Mouse (Mus musculus) CH12.LX (cell line): Measurements from ENCODE around the gene Fkbp6. TPM values are rescaled to one million over a fixed set of nuclear protein-coding genes. Genes with fewer than 3 reads are reported as not detected.

ENCODE experiments used
- DNase-seq: peaks from one replicate; pipeline ENCODE4 v3.0.0-alpha.2; 2013; ENCODE audit errors: extremely low read depth
- H3K27ac ChIP-seq: 2 replicates; pipeline ENCODE4 v1.5.1; 2012; ENCODE audit warnings: low read depth, mild to moderate bottlenecking, control low read depth, moderate library complexity; ENCODE audit not compliant: insufficient read depth
- H3K27me3 ChIP-seq: replicated peaks from 2 replicates; pipeline ENCODE3; 2012; ENCODE audit warnings: inconsistent platforms
- H3K36me3 ChIP-seq, 2 experiments: replicated peaks in 1 of 2; 2 replicates each; pipeline versions ENCODE3 to v1.6.1; 2012; ENCODE audit warnings: inconsistent platforms in 1 of 2, low read length in 1 of 2, mild to moderate bottlenecking in 1 of 2, mixed read lengths in 1 of 2, moderate library complexity in 1 of 2; ENCODE audit not compliant: control insufficient read depth in 1 of 2, insufficient read depth in 1 of 2
- H3K4me1 ChIP-seq, 2 experiments: 2 replicates each; pipeline ENCODE4 v1.6.1; 2012; ENCODE audit warnings: inconsistent platforms in 1 of 2, moderate library complexity in 1 of 2; ENCODE audit not compliant: insufficient read depth in 2 of 2, control insufficient read depth in 1 of 2
- H3K4me2 ChIP-seq: 2 replicates; pipeline ENCODE4 v1.6.1; 2012; ENCODE audit warnings: low read depth, mild to moderate bottlenecking, control low read depth; ENCODE audit not compliant: poor library complexity, insufficient read depth, severe bottlenecking
- H3K4me3 ChIP-seq, 3 experiments: fragments of 150-350 bp in 1 of 3; sonication (generic) in 1 of 3; replicated peaks in 1 of 3; 2 replicates each; pipeline versions ENCODE3 to v1.5.1; 2011 to 2012; ENCODE audit warnings: low read depth in 2 of 3, low read length in 2 of 3, mild to moderate bottlenecking in 2 of 3, moderate library complexity in 2 of 3, control low read depth in 1 of 3, improper control_type of control experiment in 1 of 3, inconsistent platforms in 1 of 3, mixed read lengths in 1 of 3; ENCODE audit not compliant: poor library complexity in 1 of 3
- H3K79me2 ChIP-seq: replicated peaks from 2 replicates; pipeline ENCODE4 v1.6.1; 2012; ENCODE audit warnings: mild to moderate bottlenecking, moderate library complexity; ENCODE audit not compliant: control insufficient read depth, poor library complexity, insufficient read depth, severe bottlenecking; ENCODE audit errors: extremely low read depth
- H3K9ac ChIP-seq: 2 replicates; pipeline ENCODE4 v1.6.1; 2012; ENCODE audit warnings: low read depth, mild to moderate bottlenecking, control low read depth, moderate library complexity; ENCODE audit not compliant: insufficient read depth
- H3K9me3 ChIP-seq: replicated peaks from 2 replicates; pipeline ENCODE3; 2012; ENCODE audit warnings: low read length, inconsistent platforms, mixed read lengths
- ELF1 ChIP-seq: IDR thresholded peaks from 2 replicates; pipeline ENCODE4 v1.6.1; 2014; ENCODE audit warnings: low read depth, mild to moderate bottlenecking, inconsistent platforms, low read length, improper control_type of control experiment
- GABPA ChIP-seq: IDR thresholded peaks from 2 replicates; pipeline ENCODE4 v1.6.1; 2012; ENCODE audit warnings: low read depth, low read length, improper control_type of control experiment, inconsistent platforms; ENCODE audit not compliant: insufficient replicate concordance
- HCFC1 ChIP-seq: IDR thresholded peaks from 2 replicates; pipeline ENCODE4 v1.6.1; 2012; ENCODE audit warnings: low read depth, mild to moderate bottlenecking, inconsistent platforms, low read length, improper control_type of control experiment
- JUN ChIP-seq: IDR thresholded peaks from 2 replicates; pipeline ENCODE4 v1.6.1; 2011; ENCODE audit warnings: low read depth, mild to moderate bottlenecking, low read length, improper control_type of control experiment, moderate library complexity; ENCODE audit not compliant: insufficient read depth
- KAT2A ChIP-seq: IDR thresholded peaks from 2 replicates; pipeline ENCODE4 v1.6.1; 2012; ENCODE audit warnings: low read length, improper control_type of control experiment, inconsistent platforms; ENCODE audit not compliant: insufficient replicate concordance
- MAX ChIP-seq: IDR thresholded peaks from 2 replicates; pipeline ENCODE4 v1.6.1; 2011; ENCODE audit warnings: low read length, improper control_type of control experiment
- MXI1 ChIP-seq: IDR thresholded peaks from 2 replicates; pipeline ENCODE4 v1.6.1; 2011; ENCODE audit warnings: mild to moderate bottlenecking, low read depth, low read length, improper control_type of control experiment
- NELFE ChIP-seq: IDR thresholded peaks from 2 replicates; pipeline ENCODE4 v1.6.1; 2011; ENCODE audit warnings: low read depth, low read length, improper control_type of control experiment
- POLR2A ChIP-seq: IDR thresholded peaks from 2 replicates; pipeline ENCODE4 v1.6.1; 2011; ENCODE audit warnings: low read depth, mild to moderate bottlenecking, improper control_type of control experiment, low read length
- RAD21 ChIP-seq: IDR thresholded peaks from 2 replicates; pipeline ENCODE4 v1.6.1; 2011; ENCODE audit warnings: low read depth, mild to moderate bottlenecking, low read length, improper control_type of control experiment, moderate library complexity
- RCOR1 ChIP-seq: conservative IDR thresholded peaks from 2 replicates; pipeline ENCODE4 v1.6.1; 2012; ENCODE audit warnings: low read depth, mild to moderate bottlenecking, inconsistent platforms, low read length, improper control_type of control experiment
- SMC3 ChIP-seq: IDR thresholded peaks from 2 replicates; pipeline ENCODE4 v1.6.1; 2011; ENCODE audit warnings: low read depth, low read length, improper control_type of control experiment
- TBP ChIP-seq: conservative IDR thresholded peaks from 2 replicates; pipeline ENCODE4 v1.6.1; 2011; ENCODE audit warnings: low read depth, low read length, improper control_type of control experiment
- TCF12 ChIP-seq: IDR thresholded peaks from 2 replicates; pipeline ENCODE4 v1.6.1; 2014; ENCODE audit warnings: low read depth, mild to moderate bottlenecking, inconsistent platforms, low read length, improper control_type of control experiment
- UBTF ChIP-seq: IDR thresholded peaks from 2 replicates; pipeline ENCODE4 v1.6.1; 2012; ENCODE audit warnings: low read depth, mild to moderate bottlenecking, inconsistent platforms, low read length, improper control_type of control experiment, moderate library complexity
- USF2 ChIP-seq: conservative IDR thresholded peaks from 2 replicates; pipeline ENCODE4 v1.6.1; 2011; ENCODE audit warnings: low read depth, low read length, improper control_type of control experiment
- ZC3H11A ChIP-seq: IDR thresholded peaks from 2 replicates; pipeline ENCODE4 v1.6.1; 2012; ENCODE audit warnings: low read depth, mild to moderate bottlenecking, inconsistent platforms, low read length, improper control_type of control experiment
- ZMIZ1 ChIP-seq: IDR thresholded peaks from 2 replicates; pipeline ENCODE4 v1.6.1; 2012; ENCODE audit warnings: low read depth, mild to moderate bottlenecking, inconsistent platforms, low read length, improper control_type of control experiment
- dilution Hi-C: fragments of 300-500 bp; cut with MboI; formaldehyde crosslinking; loops from 2 replicates; pipeline ENCODE4 v1.14.3; 2020; ENCODE audit warnings: low sequenced_read_pairs; ENCODE audit not compliant: extremely low pct_unique_long_range_greater_than_20kb, extremely low pct_ligation_motif_present
- in situ Hi-C: fragments of 300-500 bp; cut with MboI; formaldehyde crosslinking; loops from 3 replicates; pipeline ENCODE4 v1.14.3; 2019; ENCODE audit warnings: low sequenced_read_pairs, low pct_ligation_motif_present, low pct_unique_long_range_greater_than_20kb, mixed read lengths
- polyA plus RNA-seq: library from polyadenylated mRNA; unstranded; fragments of >175 nt; gene quantifications from 2 replicates; pipeline ENCODE4 v1.2.1, GENCODE M21; 2012; ENCODE audit warnings: low read depth; ENCODE audit not compliant: insufficient read length
- total RNA-seq, 2 experiments: library from RNA; depleted of rRNA; stranded (reverse); fragments of 300-350 nt in 1 of 2; fragments of >200 nt in 1 of 2; gene quantifications; 2 replicates each; pipeline ENCODE4 v1.2.3; 2012 to 2014

The Fkbp6 gene
- total and polyA plus RNA-seq, 3 experiments = not detected

GRCm38 (mm10) chr5:135285211-135285610 lies 64.6 kb downstream of the Fkbp6 start:
- no peak overlapping the region for H3K9ac ChIP-seq
- TF ChIP-seq JUN (no peak), ZMIZ1 (no peak), RAD21 (no peak), NELFE (no peak), UBTF (no peak), MAX (no peak), KAT2A (no peak), ZC3H11A (no peak), MXI1 (no peak), HCFC1 (no peak), SMC3 (no peak), RCOR1 (no peak), GABPA (no peak), USF2 (no peak), POLR2A (no peak), ELF1 (no peak), TCF12 (no peak)
- H3K36me3 ChIP-seq = no peaks in the 10 kb centered on the region
- no peak for DNase-seq
- H3K27me3 ChIP-seq = peaks cover 56% of the 10 kb centered on the region
- in situ Hi-C loops = loop anchor here (5.0 kb wide), 2 partner anchors 48 to 168 kb away; no protein-coding TSS in a partner anchor
- dilution Hi-C loops = no loop called here
- H3K79me2 ChIP-seq = no peaks in the 10 kb centered on the region
- no peak overlapping the region for H3K27ac ChIP-seq
- H3K4me1 ChIP-seq = no peaks in the 10 kb centered on the region
- no peak overlapping the region for H3K4me2 ChIP-seq
- H3K9me3 ChIP-seq = peaks cover 5% of the 10 kb centered on the region
- H3K4me3 ChIP-seq = no peak overlapping the region

GRCm38 (mm10) chr5:135280226-135280625 lies 69.6 kb downstream of the Fkbp6 start:
- in situ Hi-C loops = no loop called here
- dilution Hi-C loops = no loop called here
- H3K79me2 ChIP-seq = no peaks in the 10 kb centered on the region
- H3K36me3 ChIP-seq = no peaks in the 10 kb centered on the region
- TF ChIP-seq TBP = no peak
- H3K9ac ChIP-seq = no peak overlapping the region
- peaks cover 5% of the 10 kb centered on the region for H3K9me3 ChIP-seq
- H3K4me2 ChIP-seq = no peak overlapping the region
- H3K4me1 ChIP-seq = no peaks in the 10 kb centered on the region
- H3K4me3 ChIP-seq = no peak overlapping the region
- DNase-seq = no peak
- H3K27ac ChIP-seq = no peak overlapping the region
- peaks cover 64% of the 10 kb centered on the region for H3K27me3 ChIP-seq
